Mouse (Mus musculus): Measurements from ENCODE around the gene Pcyt1a. TPM values are rescaled to one million over a fixed set of nuclear protein-coding genes. Genes with fewer than 3 reads are reported as not detected.
A peak's percentile ranks its signal among the peaks of the same experiment; 100 is the strongest.

The Pcyt1a gene
- total and polyA plus RNA-seq, 2 experiments from 2014 or later = 47.6 TPM

DNA sequence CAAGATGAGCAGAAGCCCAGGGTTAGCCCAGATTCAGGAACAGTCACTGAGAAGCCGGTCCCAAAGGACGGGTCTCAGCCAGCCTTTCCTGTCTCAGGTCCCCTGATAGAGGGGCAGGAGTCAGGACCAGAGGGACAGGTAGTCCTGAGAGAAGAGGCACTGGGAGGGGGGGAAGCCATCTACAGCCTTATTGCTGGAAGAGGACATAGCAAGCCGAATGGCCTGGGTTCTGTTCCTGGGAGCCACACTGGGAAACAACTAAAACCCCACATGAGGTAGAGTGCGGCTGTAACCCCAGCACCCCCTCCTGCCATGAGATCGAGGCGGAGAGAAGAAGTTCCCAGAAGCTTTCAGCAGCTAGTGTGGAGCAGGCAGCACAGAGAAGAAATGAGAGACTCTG is 83.2 kb downstream of the Pcyt1a start:
- Histone ChIP-seq H3K36me3 (ENCODE audit: insufficient read depth) (no peaks in the 10 kb centered on the region), H3K27me3 (ENCODE audit: insufficient read depth, low read length) (no peaks in the 10 kb centered on the region), H3K9me3 (ENCODE audit: low read length) (no peaks in the 10 kb centered on the region), H3K4me2 (ENCODE audit: low read depth) (no peak overlapping the region), H3K4me3 (ENCODE audit: low read depth, low read length) (no peak overlapping the region), H3K27ac (ENCODE audit: low read depth, low read length) (no peak overlapping the region), H3K9ac (no peak overlapping the region), H3K4me1 (ENCODE audit: insufficient read depth) (peaks cover 5% of the 10 kb centered on the region; the same call in 1 of the 2 replicates)
- no peak for TF ChIP-seq CTCF (IDR thresholded peaks at IDR 0.05; ENCODE audit: low read depth)
- ATAC-seq (no peak), DNase-seq (no peak)
- WGBS = 93% methylated on average over 6 of the region's 6 CpGs

GRCm38 (mm10) chr16:32516006-32516962 is 85.6 kb downstream of the Pcyt1a start:
- no peak for TF ChIP-seq CTCF (IDR thresholded peaks at IDR 0.05; ENCODE audit: low read depth)
- Histone ChIP-seq H3K36me3 (ENCODE audit: insufficient read depth) (no peaks in the 10 kb centered on the region), H3K4me2 (ENCODE audit: low read depth) (peak overlapping the region; percentile 41), H3K27me3 (ENCODE audit: insufficient read depth, low read length) (no peaks in the 10 kb centered on the region), H3K27ac (ENCODE audit: low read depth, low read length) (peak overlapping the region; percentile 93), H3K4me1 (ENCODE audit: insufficient read depth) (peaks cover 5% of the 10 kb centered on the region; the same call in 1 of the 2 replicates), H3K9me3 (ENCODE audit: low read length) (no peaks in the 10 kb centered on the region), H3K9ac (peak overlapping the region; percentile 64), H3K4me3 (ENCODE audit: low read depth, low read length) (peak overlapping the region; percentile 8; the same call in 1 of the 2 replicates)
- 7% methylated on average over 21 of the region's 21 CpGs for WGBS
- DNase-seq = peak; percentile 87
- ATAC-seq = peak; percentile 96

DNA sequence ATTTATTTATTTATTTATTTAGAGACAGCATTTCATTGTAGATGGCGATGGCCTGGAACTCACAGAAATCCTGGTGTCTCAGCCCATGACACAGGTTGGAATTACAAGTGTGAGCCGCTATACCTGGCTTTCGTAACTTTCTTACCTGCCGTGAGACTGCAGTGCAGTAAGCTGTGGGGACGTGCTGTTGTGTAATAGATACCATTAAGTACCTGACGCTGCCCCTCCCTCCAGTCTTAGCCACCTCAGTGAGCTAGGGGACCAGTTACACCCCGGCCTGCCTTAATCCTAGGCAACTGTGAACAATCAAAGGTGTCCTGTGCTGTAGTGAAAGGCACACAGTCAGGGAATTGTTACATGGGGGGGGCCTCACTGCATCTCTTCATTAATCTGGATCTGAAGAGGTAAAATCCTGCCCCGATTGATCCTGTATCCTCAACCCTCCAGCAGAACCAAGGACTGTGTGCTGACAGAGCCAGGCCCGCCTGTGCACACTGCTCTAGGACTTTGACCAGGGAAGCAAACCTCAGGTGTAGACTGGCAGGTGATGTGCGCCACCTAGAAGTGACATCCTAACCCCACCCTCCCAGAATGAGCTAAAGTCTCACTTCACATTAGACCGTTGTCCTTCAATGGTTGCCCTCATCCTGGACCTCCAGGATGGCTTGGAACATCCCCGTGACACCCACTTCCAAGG is 87.2 kb downstream of the Pcyt1a start:
- no peaks in the 10 kb centered on the region for H3K36me3 ChIP-seq (ENCODE audit: insufficient read depth)
- H3K9me3 ChIP-seq (ENCODE audit: low read length) = no peaks in the 10 kb centered on the region
- no peak overlapping the region for H3K27ac ChIP-seq (ENCODE audit: low read depth, low read length)
- peaks cover 5% of the 10 kb centered on the region; the same call in 1 of the 2 replicates for H3K4me1 ChIP-seq (ENCODE audit: insufficient read depth)
- H3K27me3 ChIP-seq (ENCODE audit: insufficient read depth, low read length) = no peaks in the 10 kb centered on the region
- WGBS = 89% methylated on average over 12 of the region's 12 CpGs
- ATAC-seq = no peak
- no peak overlapping the region for H3K9ac ChIP-seq
- H3K4me2 ChIP-seq (ENCODE audit: low read depth) = no peak overlapping the region
- no peak for DNase-seq
- no peak for TF ChIP-seq CTCF (IDR thresholded peaks at IDR 0.05; ENCODE audit: low read depth)
- no peak overlapping the region for H3K4me3 ChIP-seq (ENCODE audit: low read depth, low read length)

- Histone ChIP-seq H3K9ac (no peak overlapping the region), H3K27ac (ENCODE audit: low read depth, low read length) (no peak overlapping the region), H3K4me3 (ENCODE audit: low read depth, low read length) (no peak overlapping the region), H3K27me3 (ENCODE audit: insufficient read depth, low read length) (no peaks in the 10 kb centered on the region), H3K36me3 (ENCODE audit: insufficient read depth) (no peaks in the 10 kb centered on the region), H3K9me3 (ENCODE audit: low read length) (no peaks in the 10 kb centered on the region), H3K4me2 (ENCODE audit: low read depth) (no peak overlapping the region), H3K4me1 (ENCODE audit: insufficient read depth) (peaks cover 5% of the 10 kb centered on the region; the same call in 1 of the 2 replicates)
- WGBS = 83% methylated on average over 15 of the region's 15 CpGs
- ATAC-seq (no peak), DNase-seq (no peak)
- no peak for TF ChIP-seq CTCF (IDR thresholded peaks at IDR 0.05; ENCODE audit: low read depth)
These were observed 89.1 kb downstream of the Pcyt1a start for GRCm38 (mm10) chr16:32519656-32520371.

DNA sequence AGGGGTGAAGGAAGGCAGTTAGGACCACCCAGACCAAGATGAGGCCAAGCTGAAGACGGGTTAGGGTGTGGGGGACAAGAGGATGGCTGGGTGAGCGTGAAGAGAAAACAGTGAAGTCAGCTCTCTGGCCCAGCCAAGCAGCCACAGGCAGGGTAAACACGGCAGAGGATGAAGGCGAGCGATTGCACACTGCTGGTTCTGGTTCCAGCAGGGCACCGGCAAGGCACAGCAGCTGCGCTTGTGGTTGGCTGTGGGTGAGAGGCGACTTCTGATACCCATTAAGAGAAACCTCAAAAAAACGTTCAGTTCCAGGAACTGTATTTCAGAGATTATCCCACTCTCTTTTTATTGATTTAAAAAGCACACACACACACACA is 89.6 kb downstream of the Pcyt1a start:
- Histone ChIP-seq H3K4me1 (ENCODE audit: insufficient read depth) (peaks cover 5% of the 10 kb centered on the region; the same call in 1 of the 2 replicates), H3K9me3 (ENCODE audit: low read length) (no peaks in the 10 kb centered on the region), H3K4me3 (ENCODE audit: low read depth, low read length) (no peak overlapping the region), H3K36me3 (ENCODE audit: insufficient read depth) (no peaks in the 10 kb centered on the region), H3K4me2 (ENCODE audit: low read depth) (no peak overlapping the region), H3K27me3 (ENCODE audit: insufficient read depth, low read length) (no peaks in the 10 kb centered on the region), H3K9ac (no peak overlapping the region), H3K27ac (ENCODE audit: low read depth, low read length) (no peak overlapping the region)
- no peak for TF ChIP-seq CTCF (IDR thresholded peaks at IDR 0.05; ENCODE audit: low read depth)
- ATAC-seq = no peak
- 28% methylated on average over 9 of the region's 9 CpGs for WGBS
- no peak for DNase-seq

GRCm38 (mm10) chr16:32522578-32523194 is 92.0 kb downstream of the Pcyt1a start:
- no peak overlapping the region for H3K9ac ChIP-seq
- no peak for TF ChIP-seq CTCF (IDR thresholded peaks at IDR 0.05; ENCODE audit: low read depth)
- no peak for DNase-seq
- no peaks in the 10 kb centered on the region for H3K9me3 ChIP-seq (ENCODE audit: low read length)
- no peaks in the 10 kb centered on the region for H3K27me3 ChIP-seq (ENCODE audit: insufficient read depth, low read length)
- no peaks in the 10 kb centered on the region for H3K36me3 ChIP-seq (ENCODE audit: insufficient read depth)
- whole genome bisulfite sequencing = 90% methylated on average over 6 of the region's 6 CpGs
- H3K4me1 ChIP-seq (ENCODE audit: insufficient read depth) = no peaks in the 10 kb centered on the region
- no peak for ATAC-seq
- H3K27ac ChIP-seq (ENCODE audit: low read depth, low read length) = no peak overlapping the region
- H3K4me3 ChIP-seq (ENCODE audit: low read depth, low read length) = no peak overlapping the region
- no peak overlapping the region for H3K4me2 ChIP-seq (ENCODE audit: low read depth)

All from forebrain, postnatal 0 days (tissue).